Mouse (Mus musculus) heart, embryonic 13.5 days (tissue): ENCODE data around the gene Snn. TPM values are rescaled to one million over a fixed set of nuclear protein-coding genes. Genes with fewer than 3 reads are reported as not detected.

Experiments used
- polyA plus RNA-seq: library from polyadenylated mRNA; unstranded; fragments of >200 nt; fragmentation: Nextera tagmentation; extraction: Ambion mirVana; gene quantifications from 2 replicates; pipeline ENCODE4 v1.2.1, GENCODE M21; 2015

Gene Snn
- polyA plus RNA-seq, 1 experiment from 2014 or later: 40.1 TPM

Other genes with a start within 250 kb of the Snn start
- not detected in 2 replicates for gene Gm11172, start 248.0 kb upstream of the Snn start, polyA plus RNA-seq
- 2.8 and 3.9 TPM in 2 replicates for gene Rmi2, start 225.9 kb upstream of the Snn start, polyA plus RNA-seq
- 66.2 and 70.0 TPM in 2 replicates for gene Litaf, start 5.2 kb downstream of the Snn start, polyA plus RNA-seq
- 25.9 and 27.0 TPM in 2 replicates for gene Txndc11, start 73.7 kb downstream of the Snn start, polyA plus RNA-seq
- gene Zc3h7a, start 115.4 kb downstream of the Snn start, polyA plus RNA-seq: 57.2 and 60.4 TPM in 2 replicates
- gene Rsl1d1, start 142.4 kb downstream of the Snn start, polyA plus RNA-seq: 121 and 127 TPM in 2 replicates
- gene Gspt1, start 193.4 kb downstream of the Snn start, polyA plus RNA-seq: 47.8 and 48.4 TPM in 2 replicates